Mouse (Mus musculus) heart, embryonic 15.5 days (tissue): Measurements from ENCODE around the gene Gm8332. TPM values are rescaled to one million over a fixed set of nuclear protein-coding genes. Genes with fewer than 3 reads are reported as not detected.
"Not testable (repeated sequence)": the region's sequence is repeated elsewhere in the genome, so short reads cannot be mapped to it uniquely, and the experiment has no call there.

Experiments
- ATAC-seq: fragments of 200-750 bp; cut with Nextera tagmentation; replicated peaks from 2 replicates; pipeline ENCODE4 v1.8.0; 2017; ENCODE audit warnings: low read depth, moderate TSS enrichment; ENCODE audit not compliant: insufficient number of reproducible peaks, insufficient read depth, low FRiP score
- H3K27ac ChIP-seq: fragments of 300-500 bp; sonication (generic); 2 replicates; pipeline ENCODE4 v1.5.1; 2015; ENCODE audit warnings: mild to moderate bottlenecking, inconsistent platforms
- H3K27me3 ChIP-seq: fragments of 300-500 bp; sonication (generic); 2 replicates; pipeline ENCODE4 v1.6.1; 2015; ENCODE audit warnings: inconsistent platforms
- H3K36me3 ChIP-seq: fragments of 300-500 bp; sonication (generic); 2 replicates; pipeline ENCODE4 v1.6.1; 2015; ENCODE audit warnings: mild to moderate bottlenecking, inconsistent platforms
- H3K4me1 ChIP-seq: fragments of 300-500 bp; sonication (generic); replicated peaks from 2 replicates; pipeline ENCODE4 v1.6.1; 2015; ENCODE audit warnings: inconsistent platforms
- H3K4me2 ChIP-seq: fragments of 300-500 bp; sonication (generic); 2 replicates; pipeline ENCODE4 v1.6.1; 2015; ENCODE audit warnings: inconsistent platforms, mild to moderate bottlenecking, moderate library complexity
- H3K4me3 ChIP-seq: fragments of 300-500 bp; sonication (generic); 2 replicates; pipeline ENCODE4 v1.5.1; 2015; ENCODE audit warnings: mild to moderate bottlenecking, inconsistent platforms
- H3K9ac ChIP-seq: fragments of 300-500 bp; sonication (generic); 2 replicates; pipeline ENCODE4 v1.6.1; 2015; ENCODE audit warnings: mild to moderate bottlenecking, inconsistent platforms
- H3K9me3 ChIP-seq: fragments of 300-500 bp; sonication (generic); replicated peaks from 2 replicates; pipeline ENCODE4 v1.6.1; 2016; ENCODE audit warnings: inconsistent platforms
- WGBS: fragments of 180-500 bp; shearing (Covaris S2); methylation state at CpG from one replicate; pipeline ENCODE4 v1.1.7; 2015; ENCODE audit warnings: mixed read lengths; 5-methylcytosine and 5-hydroxymethylcytosine counted together
- polyA plus RNA-seq: library from polyadenylated mRNA; unstranded; fragments of >200 nt; fragmentation: Nextera tagmentation; extraction: Ambion mirVana; gene quantifications from 2 replicates; pipeline ENCODE4 v1.2.1, GENCODE M21; 2015

Gm8332 gene
- not detected in 2 replicates for polyA plus RNA-seq

DNA sequence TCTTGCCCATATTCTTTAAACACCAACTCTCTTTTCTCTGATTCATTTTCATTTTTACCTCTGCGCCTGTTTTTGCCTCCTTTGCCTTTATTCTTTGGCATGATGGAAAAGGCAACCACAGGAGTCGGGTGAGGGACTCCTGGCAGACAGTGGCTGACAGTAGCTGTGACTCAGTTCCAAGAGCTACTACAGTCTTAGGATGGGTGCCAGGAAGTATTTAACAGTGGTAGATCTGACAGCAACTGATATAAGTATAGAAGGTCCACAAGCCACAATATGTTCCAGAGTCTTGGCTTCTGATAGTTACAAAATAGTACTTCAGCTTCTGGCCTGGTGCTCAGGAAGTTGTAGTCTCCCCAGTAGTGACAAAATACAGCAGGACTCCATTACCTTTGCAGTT lies at the start of gene Gm8332:
Gm8332 (minus strand) TSS at position 101 of the 400 bp plus-strand sequence.
- H3K9ac ChIP-seq, H3K4me3 ChIP-seq, ATAC-seq, H3K27ac ChIP-seq, H3K4me1 ChIP-seq, H3K27me3 ChIP-seq, H3K9me3 ChIP-seq, H3K36me3 ChIP-seq, H3K4me2 ChIP-seq: not testable (repeated sequence)
- 72% methylated on average over 2 of the region's 2 CpGs for WGBS

DNA sequence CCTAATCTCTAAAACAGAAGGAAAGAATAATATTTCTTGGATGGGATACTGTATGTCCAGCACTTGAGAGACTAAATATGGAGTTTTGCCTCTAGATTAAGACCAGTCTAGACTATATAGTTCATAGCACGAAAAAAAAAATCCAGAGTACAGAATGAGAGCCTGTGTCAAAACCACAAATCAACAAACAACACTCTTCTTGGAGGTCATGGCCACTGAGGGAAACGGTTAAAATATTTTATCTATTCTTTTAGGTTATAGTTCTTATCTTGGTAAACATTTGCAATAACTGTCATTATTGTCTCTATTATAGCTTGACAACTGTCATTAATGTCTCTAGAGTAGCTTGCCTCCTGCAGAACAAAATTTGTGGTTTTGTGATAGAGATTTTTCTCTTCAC lies 47.3 kb upstream of the Gm8332 start:
- H3K4me1 ChIP-seq, H3K36me3 ChIP-seq, H3K4me3 ChIP-seq, ATAC-seq, H3K27me3 ChIP-seq, H3K27ac ChIP-seq, H3K4me2 ChIP-seq, H3K9ac ChIP-seq, H3K9me3 ChIP-seq: not testable (repeated sequence)
- WGBS = 57% methylated on average over 2 of the region's 2 CpGs

DNA sequence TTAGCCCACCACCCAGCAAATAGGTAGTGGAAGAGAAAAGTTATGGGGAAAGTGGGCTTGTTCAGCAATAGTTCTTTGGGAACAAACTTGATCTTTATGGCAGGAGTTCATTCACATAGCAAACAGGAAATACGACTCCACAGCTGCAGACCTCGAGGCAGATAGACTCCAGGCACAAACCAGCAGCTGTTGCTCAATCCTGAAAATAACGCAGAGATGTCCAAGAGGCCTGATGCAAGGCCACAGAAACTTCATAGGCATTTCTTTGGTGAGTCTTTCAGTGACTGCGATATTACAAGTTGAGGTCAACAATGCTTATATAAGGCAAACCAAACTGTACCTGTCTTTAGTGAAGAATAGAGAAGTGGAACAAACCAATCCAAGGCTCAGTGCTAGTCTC lies 43.2 kb upstream of the Gm8332 start:
- H3K27me3 ChIP-seq, H3K9ac ChIP-seq, H3K36me3 ChIP-seq, H3K4me1 ChIP-seq, H3K9me3 ChIP-seq, H3K27ac ChIP-seq, ATAC-seq, H3K4me3 ChIP-seq, H3K4me2 ChIP-seq: not testable (repeated sequence)
- 66% methylated on average over 4 of the region's 4 CpGs for WGBS

DNA sequence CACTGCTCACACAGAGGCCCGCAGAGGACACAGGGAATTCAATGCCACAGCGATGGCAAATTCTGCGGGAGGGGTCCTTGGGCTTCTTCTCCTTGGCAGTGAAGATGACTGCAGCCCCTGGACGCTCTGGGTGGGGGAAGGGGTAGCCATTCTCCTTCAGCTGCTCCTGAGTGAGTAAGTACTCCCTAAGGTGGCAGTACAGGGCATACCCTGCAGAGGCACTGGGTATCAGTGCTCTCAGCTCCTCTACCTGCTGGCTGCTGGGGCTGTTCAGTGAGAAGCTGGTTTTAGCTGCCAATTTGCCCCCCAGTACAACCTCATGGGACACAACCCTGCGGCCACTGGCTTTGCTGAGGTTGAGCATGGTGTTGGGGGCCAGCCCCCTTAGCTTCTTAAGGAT lies 35.3 kb upstream of the Gm8332 start:
- not testable (repeated sequence) for H3K9ac ChIP-seq, H3K4me1 ChIP-seq, H3K4me2 ChIP-seq, H3K27me3 ChIP-seq, ATAC-seq, H3K36me3 ChIP-seq, H3K4me3 ChIP-seq, H3K9me3 ChIP-seq, H3K27ac ChIP-seq
- 84% methylated on average over 5 of the region's 5 CpGs for WGBS

DNA sequence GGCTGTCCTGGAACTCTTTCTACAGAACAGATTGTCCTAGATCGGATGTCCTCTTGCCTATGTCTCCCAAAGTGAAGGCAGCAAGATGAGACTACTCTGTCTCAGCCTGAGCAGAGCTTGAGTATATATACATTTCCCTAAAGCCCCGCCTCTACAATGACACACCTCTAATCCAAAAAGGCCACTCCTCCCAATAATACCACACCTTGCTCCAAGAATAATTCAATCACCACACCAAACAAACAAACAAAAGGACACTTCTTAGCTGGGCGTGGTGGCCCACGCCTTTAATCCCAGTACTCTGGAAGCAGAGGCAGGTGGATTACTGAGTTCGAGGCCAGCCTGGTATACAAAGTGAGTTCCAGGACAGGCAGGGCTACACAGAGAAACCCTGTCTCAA lies 24.5 kb upstream of the Gm8332 start, which contains the start of gene Gm5662:
Gm5662 (minus strand) TSS at position 101 of the 400 bp plus-strand sequence.
- H3K36me3 ChIP-seq, H3K9me3 ChIP-seq, H3K4me2 ChIP-seq, H3K4me1 ChIP-seq, H3K27me3 ChIP-seq, ATAC-seq, H3K27ac ChIP-seq, H3K9ac ChIP-seq, H3K4me3 ChIP-seq: not testable (repeated sequence)
- WGBS = 71% methylated on average over 5 of the region's 5 CpGs

DNA sequence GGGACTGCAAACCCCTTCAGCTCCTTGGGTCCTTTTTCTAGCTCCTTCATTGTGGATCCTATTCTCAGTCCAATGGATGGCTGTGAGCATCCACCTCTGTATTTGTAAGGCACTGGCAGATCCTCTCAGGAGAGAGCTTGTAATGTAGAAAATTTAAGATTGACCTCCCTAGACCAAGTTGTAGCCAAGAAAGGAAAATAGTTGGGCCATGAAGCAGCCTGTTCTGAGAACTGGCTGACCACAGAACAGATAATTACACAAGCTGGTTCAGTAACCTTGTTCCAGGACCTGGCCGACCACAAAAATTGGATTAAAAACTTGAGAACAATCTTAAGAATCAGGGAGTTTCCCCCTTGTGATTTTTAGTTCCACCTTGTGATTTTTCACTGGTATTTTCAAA lies 7.3 kb upstream of the Gm8332 start:
- Histone ChIP-seq H3K9ac (no peak overlapping the region), H3K27ac (no peak overlapping the region), H3K36me3 (no peaks in the 10 kb centered on the region), H3K4me3 (no peak overlapping the region), H3K4me2 (no peak overlapping the region), H3K4me1 (no peaks in the 10 kb centered on the region), H3K9me3 (no peaks in the 10 kb centered on the region; the same call in 1 of the 2 replicates), H3K27me3 (no peaks in the 10 kb centered on the region)
- 50% methylated on average over 1 of the region's 1 CpGs for whole genome bisulfite sequencing
- no peak for ATAC-seq

DNA sequence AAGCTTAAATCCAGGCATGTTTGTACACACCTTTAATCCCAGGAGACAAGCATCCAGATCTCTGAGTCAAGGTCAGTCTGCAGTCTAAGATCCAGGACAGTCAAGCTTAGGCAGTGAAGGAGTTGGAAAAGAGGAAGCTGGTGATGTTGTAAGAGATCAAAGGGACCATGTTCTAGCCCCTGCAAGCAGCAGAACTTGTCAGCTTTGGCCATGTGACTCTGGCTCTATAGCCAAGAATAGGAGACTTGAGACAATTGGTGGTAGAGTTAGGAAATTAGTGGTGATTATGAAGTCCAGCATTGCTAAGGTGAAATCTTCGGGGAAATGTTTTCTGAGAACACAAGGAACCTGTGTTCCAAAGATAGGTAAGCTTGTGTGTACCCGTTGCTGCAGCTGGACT lies 6.0 kb upstream of the Gm8332 start:
- not testable (repeated sequence) for H3K4me1 ChIP-seq

DNA sequence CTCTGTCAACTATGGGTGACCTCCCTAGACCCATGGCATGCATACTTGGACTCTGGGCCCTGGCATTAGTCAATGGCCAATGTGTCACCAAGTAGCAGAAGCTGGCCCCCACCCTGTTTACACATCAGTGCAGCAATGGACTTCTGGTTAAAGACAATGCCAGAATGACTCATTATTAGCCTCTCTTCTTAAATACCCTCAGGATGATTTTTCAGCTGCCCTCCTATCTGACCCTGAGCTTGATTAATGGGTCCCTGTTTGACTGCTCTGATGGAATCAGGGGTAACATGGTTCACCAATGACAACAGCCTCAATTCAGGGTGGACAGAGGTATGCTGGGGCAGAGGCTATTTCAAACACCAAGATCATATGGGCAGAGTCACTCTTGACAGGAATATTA lies 4.1 kb downstream of the Gm8332 start:
- not testable (repeated sequence) for H3K36me3 ChIP-seq, H3K4me1 ChIP-seq, H3K4me2 ChIP-seq, ATAC-seq, H3K27ac ChIP-seq, H3K4me3 ChIP-seq, H3K9me3 ChIP-seq, H3K27me3 ChIP-seq, H3K9ac ChIP-seq

More for the DNA sequence above, 6.0 kb upstream of the Gm8332 start:
- ATAC-seq, H3K36me3 ChIP-seq, H3K4me2 ChIP-seq, H3K9ac ChIP-seq, H3K9me3 ChIP-seq, H3K4me3 ChIP-seq, H3K27me3 ChIP-seq, H3K27ac ChIP-seq: not testable (repeated sequence)
- 60% methylated on average over 2 of the region's 2 CpGs for WGBS

DNA sequence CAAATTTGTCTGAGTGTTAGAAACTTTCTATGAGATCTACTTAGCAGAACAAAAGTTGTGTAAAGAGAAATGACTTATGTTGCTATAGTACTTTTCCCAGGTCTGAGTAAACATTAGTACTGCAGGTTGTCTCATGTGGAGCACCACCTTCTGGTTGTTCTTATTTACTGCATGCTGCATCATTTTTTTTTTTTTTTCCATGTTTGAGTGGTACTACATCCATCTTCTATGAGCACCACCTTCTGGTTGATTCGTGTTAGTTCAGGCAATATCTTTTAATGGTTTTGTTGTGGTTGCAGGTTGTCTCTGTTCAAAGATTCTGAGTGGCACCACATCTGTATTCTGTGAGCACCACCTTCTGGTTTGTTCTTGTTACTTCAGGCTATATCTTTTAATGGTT lies 7.0 kb downstream of the Gm8332 start:
- not testable (repeated sequence) for H3K27ac ChIP-seq, H3K4me1 ChIP-seq, H3K27me3 ChIP-seq

DNA sequence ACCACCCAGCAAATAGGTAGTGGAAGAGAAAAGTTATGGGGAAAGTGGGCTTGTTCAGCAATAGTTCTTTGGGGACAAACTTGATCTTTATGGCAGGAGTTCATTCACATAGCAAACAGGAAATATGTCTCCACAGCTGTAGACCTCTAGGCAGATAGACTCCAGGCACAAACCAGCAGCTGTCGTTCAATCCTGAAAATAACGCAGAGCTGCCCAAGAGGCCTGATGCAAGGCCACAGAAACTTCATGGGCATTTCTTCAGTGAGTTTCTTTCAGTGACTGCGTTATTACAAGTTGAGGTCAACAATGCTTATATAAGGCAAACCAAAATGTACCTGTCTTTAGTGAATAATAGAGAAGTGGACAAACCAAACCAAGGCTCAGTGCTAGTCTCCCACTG lies 30.5 kb downstream of the Gm8332 start:
- ATAC-seq = no peak
- H3K27me3 ChIP-seq = no peaks in the 10 kb centered on the region
- H3K9ac ChIP-seq = no peak overlapping the region
- no peak overlapping the region for H3K4me2 ChIP-seq
- H3K4me1 ChIP-seq = no peaks in the 10 kb centered on the region
- no peaks in the 10 kb centered on the region for H3K36me3 ChIP-seq
- no peak overlapping the region for H3K4me3 ChIP-seq
- H3K9me3 ChIP-seq = no peaks in the 10 kb centered on the region
- WGBS = 84% methylated on average over 3 of the region's 3 CpGs
- no peak overlapping the region for H3K27ac ChIP-seq

More for the DNA sequence above, 7.0 kb downstream of the Gm8332 start:
- H3K9me3 ChIP-seq, ATAC-seq, H3K4me3 ChIP-seq, H3K36me3 ChIP-seq, H3K4me2 ChIP-seq, H3K9ac ChIP-seq: not testable (repeated sequence)
- 37% methylated on average over 1 of the region's 1 CpGs for WGBS

DNA sequence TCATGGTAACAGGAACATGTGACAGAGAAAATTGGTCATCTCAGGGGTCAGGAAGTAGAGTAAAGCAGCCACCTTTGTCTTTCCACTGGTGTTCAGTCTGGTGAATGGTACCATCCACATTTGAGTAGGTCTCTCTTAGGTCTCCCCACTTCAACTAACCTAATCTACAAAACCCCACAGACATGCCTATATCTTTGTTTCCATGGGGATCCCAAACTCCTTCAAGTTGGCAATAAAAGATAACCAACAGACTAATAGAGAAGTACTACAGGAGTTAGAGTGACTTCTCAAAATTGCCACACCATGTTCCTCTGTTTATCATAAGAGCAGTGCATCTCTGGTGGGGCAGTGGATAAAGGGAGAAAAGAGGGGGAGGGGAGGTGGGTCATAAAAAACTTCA lies 31.8 kb downstream of the Gm8332 start:
- H3K4me1 ChIP-seq, H3K27ac ChIP-seq, H3K9ac ChIP-seq, H3K36me3 ChIP-seq, H3K4me2 ChIP-seq, ATAC-seq, H3K4me3 ChIP-seq, H3K27me3 ChIP-seq, H3K9me3 ChIP-seq: not testable (repeated sequence)

DNA sequence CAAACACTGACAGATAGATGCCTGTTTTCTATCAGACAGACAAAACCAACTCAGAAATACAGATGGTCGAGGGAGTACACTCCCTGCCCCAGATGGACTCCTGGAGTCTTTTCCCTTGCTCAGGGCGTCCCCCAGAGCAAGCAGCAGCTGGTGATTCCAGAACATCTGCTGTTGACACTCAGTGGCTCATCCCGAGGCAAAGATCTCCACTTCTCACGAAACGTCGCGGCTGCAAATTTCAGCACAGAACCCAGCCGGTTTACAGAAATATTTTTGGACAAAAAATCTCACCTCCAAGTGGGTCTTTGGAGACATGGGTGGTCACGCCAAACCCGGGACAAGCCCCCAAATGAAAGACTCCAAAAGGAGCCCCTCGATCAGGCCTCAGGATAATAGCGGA lies 35.3 kb downstream of the Gm8332 start:
- Histone ChIP-seq H3K27me3 (no peaks in the 10 kb centered on the region), H3K27ac (no peak overlapping the region), H3K4me1 (no peaks in the 10 kb centered on the region), H3K4me2 (no peak overlapping the region), H3K9me3 (no peaks in the 10 kb centered on the region), H3K36me3 (no peaks in the 10 kb centered on the region), H3K9ac (no peak overlapping the region), H3K4me3 (no peak overlapping the region)
- ATAC-seq = no peak
- 75% methylated on average over 12 of the region's 12 CpGs for whole genome bisulfite sequencing

DNA sequence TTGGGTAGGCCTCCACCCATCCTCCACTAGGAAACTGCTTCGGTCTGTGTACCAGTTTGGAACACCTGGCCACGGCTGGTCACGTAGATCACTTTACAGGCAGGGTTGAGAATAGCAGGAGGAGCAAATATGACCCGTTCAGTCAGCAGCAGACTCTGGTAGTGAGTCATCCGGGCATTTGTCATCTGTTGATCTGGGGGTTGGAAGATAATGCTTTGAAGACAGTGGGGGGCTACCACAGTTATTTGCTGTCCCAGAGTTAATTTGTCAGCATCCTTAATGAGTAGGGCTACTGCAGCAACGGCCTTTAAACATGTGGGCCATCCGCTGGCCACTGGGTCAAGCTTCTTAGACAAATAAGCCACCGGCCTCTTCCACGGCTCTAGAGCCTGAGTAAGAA lies 38.4 kb downstream of the Gm8332 start:
- H3K36me3 ChIP-seq, H3K27me3 ChIP-seq, ATAC-seq, H3K27ac ChIP-seq, H3K9ac ChIP-seq, H3K9me3 ChIP-seq, H3K4me1 ChIP-seq, H3K4me2 ChIP-seq, H3K4me3 ChIP-seq: not testable (repeated sequence)
- WGBS = 83% methylated on average over 9 of the region's 9 CpGs
